Mouse (Mus musculus) CD4-positive helper T cell, adult 2 months (primary cell): ENCODE measurements around the gene Znhit3.

Source experiments
- DNase-seq: peaks from one replicate; pipeline ENCODE4 v3.0.0-alpha.2; 2012; ENCODE audit warnings: low read depth, missing footprints, low spot score

The Znhit3 gene

GRCm38 (mm10) chr11:84916053-84916702 lies at the start of gene Znhit3:
TSS of gene Znhit3 (minus strand) at chr11:84916366.
- DNase-seq: peak; percentile 91

- DNase-seq: no peak
These were observed 47.4 kb upstream of the Znhit3 start for GRCm38 (mm10) chr11:84963556-84963955.

- DNase-seq: no peak
These were observed 46.4 kb upstream of the Znhit3 start for GRCm38 (mm10) chr11:84962536-84962935.

GRCm38 (mm10) chr11:84961571-84961970 lies 45.4 kb upstream of the Znhit3 start:
- no peak for DNase-seq

- no peak for DNase-seq
These were observed 44.6 kb upstream of the Znhit3 start for GRCm38 (mm10) chr11:84960780-84961179.

DNA sequence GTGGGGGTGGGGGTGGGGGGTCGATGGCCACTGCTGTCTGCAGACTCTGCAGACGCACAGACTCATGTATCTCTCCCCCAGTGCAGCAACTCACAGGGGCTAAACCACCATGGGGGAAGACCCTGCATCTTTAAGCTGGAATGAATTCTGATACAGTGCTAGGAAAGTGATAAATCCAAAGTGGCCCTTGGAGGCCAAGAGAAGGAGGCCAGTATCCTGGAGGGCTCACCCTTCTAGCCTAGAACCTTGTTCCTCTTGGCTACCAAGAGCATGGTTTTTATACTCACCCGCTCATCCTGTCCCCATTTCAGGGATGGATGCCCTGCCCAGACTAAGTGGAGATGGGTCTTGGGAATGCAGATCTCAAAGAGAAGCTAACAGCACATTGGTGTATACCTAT lies 44.1 kb upstream of the Znhit3 start:
- DNase-seq: no peak

DNA sequence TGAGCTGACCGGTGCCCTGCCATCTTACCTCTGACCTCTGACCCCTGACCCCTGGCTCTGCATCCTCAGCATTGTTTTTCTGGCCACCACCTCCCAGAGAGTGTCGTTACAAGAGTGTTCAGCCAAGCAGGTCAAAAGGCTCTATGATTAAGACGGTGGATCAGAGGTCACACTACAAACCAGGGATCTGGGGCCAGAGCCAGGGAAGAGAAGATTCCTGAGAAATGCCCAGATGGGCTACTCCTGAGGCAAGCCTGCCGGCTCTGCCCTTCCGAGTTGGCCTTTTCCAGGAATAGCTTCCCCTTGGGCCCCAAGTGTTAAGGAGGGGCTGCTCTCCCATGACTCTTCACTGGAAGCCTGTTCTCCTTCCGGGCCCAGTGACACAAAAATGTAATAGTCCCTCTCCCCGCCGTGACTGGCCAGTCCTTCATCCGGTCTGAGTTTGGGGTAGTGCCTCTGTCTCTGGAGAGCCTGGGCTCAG lies 43.6 kb upstream of the Znhit3 start:
- no peak for DNase-seq

- DNase-seq: no peak
These were observed 43.0 kb upstream of the Znhit3 start for GRCm38 (mm10) chr11:84959181-84959580.

DNA sequence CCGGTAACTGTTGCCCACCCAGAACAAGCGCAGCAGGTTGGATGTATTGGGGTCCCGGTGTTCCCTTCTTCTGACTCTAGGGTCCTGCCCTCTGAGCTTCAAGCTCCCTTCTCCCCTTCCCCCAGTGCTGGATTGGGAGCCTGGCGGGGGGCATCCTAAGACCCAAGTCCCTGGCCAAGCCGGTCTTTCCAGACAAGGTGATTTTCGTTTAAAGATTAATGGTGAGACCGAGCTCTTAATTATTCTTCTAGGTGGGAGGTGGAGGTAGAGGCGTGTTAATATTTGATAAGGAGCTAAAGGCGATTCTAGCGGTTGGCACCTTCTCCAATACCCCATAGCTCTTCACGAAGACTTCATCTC lies 42.1 kb upstream of the Znhit3 start:
- no peak for DNase-seq

DNA sequence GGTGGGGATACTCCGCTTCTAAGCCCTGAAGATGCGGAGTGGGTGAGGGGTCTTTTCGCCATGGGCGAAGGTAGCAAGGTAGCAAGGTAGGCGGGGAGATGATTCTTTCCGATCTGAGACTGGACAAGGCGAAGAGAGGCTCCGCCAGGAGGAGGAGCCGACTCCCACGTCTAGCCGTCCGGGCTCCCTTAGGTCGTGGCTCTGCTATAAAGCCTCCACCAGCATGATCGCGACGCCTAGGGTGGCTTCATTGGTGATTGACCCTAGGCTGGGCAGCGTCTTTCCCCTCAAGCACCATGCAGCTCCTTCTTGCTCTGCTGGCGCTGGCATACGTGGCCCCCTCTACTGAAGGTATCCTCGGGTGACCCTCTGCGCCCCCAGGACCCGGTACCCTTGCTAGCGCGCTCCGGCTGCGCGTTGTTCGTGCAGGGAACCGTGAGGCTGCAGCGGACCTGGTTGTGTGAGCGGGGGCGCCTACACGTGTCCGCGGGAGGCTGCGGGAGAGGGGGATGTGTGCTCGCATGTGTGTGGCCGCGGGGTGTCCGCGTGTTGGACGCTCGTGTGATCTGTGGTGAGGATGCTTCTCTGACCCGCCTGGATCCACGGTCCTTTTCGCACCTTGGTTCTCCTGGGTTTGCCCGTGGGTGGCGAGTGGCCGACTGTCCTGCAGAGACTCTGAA lies 41.6 kb upstream of the Znhit3 start, which contains the start of gene Car4:
Gene Car4 (plus strand): TSS at position 196 of the 680 bp plus-strand sequence.
- no peak for DNase-seq

- DNase-seq: no peak
These were observed 41.0 kb upstream of the Znhit3 start for GRCm38 (mm10) chr11:84957171-84957570.

DNA sequence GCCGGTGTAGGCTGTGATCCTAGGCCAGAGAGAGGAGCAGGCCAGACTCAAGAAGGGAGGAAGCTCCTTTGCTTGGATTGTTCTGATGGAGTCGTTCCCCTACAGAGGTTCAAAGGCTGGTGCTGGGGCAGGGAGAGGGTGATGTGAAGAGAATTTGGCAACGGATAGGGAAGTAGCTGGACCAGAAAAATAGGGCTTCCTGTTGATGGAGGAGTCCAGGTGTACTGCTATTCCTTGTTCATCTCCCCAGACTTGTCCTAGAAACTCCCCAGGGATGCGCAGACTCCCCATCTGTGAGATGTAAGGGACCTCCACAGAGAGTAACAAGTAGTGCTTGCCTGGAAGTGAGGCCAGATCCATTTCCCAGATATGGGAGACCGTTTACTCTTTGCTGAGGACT lies 40.2 kb upstream of the Znhit3 start:
- DNase-seq: no peak

DNA sequence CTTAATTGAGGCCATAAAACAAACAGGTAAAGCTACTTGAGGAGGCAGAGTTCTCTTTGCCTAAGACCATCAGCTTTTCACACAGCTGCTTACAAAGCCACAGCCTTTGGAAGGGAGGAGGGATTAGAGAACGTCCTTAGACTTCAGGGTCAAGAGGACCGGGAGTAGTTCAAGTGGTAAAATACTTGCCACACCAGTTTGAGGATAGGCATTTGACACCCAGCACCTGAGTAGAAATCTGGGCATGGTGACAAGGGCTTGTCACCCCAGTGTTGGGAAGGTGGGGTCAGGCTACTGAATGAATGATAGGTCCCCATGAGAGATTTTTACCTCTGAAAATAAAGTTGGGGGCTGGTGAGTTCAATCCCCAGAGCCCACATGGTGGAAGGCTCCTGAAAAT lies 36.4 kb upstream of the Znhit3 start:
- DNase-seq: no peak

DNA sequence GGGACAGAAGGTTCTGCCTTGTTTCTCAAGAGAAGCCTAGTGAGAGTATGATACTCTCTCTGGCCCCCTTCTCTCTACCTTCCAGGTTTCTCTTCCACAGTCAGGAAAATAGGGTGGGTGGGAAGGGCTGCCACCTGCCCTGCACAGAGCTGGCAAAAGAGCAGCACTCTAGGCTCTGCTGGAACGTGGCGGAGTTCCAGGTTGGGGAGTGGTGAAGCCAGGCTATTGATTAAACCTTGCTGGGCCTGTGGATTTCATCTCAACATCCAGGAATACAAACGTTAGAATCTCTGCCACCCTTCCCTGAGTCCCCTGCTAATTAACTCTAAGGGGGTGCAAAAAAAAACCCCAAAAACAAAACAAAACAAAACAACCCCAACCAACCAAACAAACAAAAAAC lies 32.4 kb upstream of the Znhit3 start:
- no peak for DNase-seq

DNA sequence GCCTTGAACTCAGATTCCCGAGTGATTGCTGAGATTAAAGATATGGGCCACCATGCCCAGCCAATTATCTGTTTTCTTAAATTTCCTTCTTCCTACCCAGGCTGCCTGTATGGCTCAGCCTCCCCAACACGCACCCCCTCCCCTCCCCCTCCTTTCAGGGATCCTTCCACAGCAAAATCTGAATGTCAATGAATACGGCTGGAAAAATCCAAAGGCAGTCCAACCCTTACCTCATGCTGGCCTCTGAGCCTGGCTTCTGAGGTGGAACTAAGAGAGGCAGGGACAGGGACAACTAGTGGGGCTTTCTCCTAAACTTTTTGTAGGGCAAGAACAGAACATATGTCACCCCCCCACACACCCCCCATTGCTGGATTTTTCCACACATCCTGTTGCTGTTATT lies 31.9 kb upstream of the Znhit3 start:
- DNase-seq: no peak

- no peak for DNase-seq
These were observed 31.0 kb upstream of the Znhit3 start for GRCm38 (mm10) chr11:84947206-84947605.

- DNase-seq: no peak
These were observed 29.7 kb upstream of the Znhit3 start for GRCm38 (mm10) chr11:84945841-84946240.

DNA sequence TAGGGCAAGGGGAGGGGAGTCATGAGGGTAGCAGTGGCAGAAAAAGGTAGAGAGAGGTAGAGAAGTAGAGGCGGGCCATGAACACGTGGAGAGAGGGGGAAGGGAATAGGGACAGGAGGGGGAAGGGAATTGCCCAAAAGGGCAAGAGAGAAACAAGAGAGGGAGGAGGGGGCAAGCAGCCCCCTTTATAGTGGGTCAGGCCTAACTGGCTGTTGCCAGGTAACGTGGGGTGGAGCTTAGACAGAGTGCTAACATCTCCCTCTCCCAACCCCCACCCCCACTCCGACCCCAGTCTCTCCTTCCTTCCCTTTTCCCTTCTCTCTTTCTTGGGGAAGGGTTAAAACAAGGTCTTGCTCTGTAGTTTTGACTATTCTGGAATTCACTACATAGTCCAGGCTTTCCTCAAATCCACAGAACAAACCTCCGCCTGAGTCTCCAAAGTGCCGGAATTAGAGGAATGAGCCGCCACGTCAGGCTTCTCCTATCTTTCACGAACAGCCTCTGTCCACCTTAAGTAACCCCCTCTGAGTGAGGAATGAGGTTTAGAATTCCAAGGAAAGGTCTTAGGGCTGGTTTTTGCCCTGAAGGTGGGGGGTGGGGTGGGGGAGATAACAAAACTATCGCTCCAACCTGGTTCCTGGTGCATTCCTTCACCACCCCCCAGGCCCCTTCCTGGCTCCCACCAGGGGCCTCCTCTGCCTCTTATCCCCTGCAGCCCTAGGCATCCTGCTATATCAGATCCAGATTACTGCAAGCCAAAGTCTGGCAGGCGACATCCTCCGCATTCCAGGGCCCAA lies 28.7 kb upstream of the Znhit3 start:
- no peak for DNase-seq

GRCm38 (mm10) chr11:84943948-84944347 lies 27.8 kb upstream of the Znhit3 start:
- DNase-seq: peak; percentile 25

DNA sequence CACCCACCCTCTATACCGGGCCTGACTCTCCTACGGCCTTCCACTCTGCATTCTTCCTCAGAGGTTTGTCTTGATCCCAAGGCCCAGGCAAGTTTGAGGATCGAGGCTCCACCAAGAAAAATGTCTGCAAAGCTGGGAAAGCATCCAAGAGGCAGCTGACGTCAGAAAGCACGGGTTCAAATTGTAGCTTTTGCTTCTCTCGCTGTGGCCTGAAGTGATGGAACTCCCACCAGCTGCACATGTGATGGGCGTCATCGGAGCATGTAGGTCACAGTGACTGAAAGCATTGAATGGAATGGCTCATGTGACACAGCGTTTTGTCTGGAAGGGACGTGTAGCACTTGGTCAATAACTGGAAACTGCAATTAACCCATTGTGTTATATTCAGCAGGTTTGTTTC lies 24.0 kb upstream of the Znhit3 start:
- no peak for DNase-seq

DNA sequence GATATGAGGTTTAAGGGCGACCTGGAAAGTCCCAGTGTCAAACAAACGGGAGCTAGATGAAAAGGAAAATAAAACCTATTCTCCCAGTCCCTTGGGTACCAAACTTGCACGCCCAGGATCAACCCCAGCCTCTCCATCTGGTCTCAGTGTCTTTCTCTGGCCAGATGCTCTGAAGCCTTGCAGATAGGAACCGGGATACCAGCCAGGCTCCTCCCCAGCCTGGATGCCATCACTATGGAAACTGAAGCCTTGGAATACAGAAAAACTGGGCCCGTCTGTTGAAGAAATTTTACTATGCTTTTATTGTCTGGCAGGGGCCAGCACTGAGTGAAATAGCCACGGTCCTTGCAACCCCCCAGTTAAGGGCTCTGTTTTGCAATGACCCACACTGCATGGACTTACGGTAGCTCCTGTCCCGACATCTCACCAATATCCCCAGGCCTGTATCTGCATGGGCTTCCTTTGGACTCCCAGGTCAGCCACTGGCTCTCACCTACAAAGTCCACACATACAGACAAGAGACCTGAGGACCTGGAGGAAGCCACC lies 23.4 kb upstream of the Znhit3 start:
- no peak for DNase-seq

GRCm38 (mm10) chr11:84932261-84932660 lies 16.1 kb upstream of the Znhit3 start:
- no peak for DNase-seq
